Mouse (Mus musculus): Measurements from ENCODE around the gene Erp27. TPM values are rescaled to one million over a fixed set of nuclear protein-coding genes. Genes with fewer than 3 reads are reported as not detected.
"Not testable (repeated sequence)": the region's sequence is repeated elsewhere in the genome, so short reads cannot be mapped to it uniquely, and the experiment has no call there.

Erp27 gene
- total RNA-seq, 2 experiments from 2014 or later, result not detected

GRCm38 (mm10) chr6:136913384-136914126 is 8.4 kb downstream of the Erp27 start:
- intact Hi-C loops (cut with DNase I), result no loop called here

DNA sequence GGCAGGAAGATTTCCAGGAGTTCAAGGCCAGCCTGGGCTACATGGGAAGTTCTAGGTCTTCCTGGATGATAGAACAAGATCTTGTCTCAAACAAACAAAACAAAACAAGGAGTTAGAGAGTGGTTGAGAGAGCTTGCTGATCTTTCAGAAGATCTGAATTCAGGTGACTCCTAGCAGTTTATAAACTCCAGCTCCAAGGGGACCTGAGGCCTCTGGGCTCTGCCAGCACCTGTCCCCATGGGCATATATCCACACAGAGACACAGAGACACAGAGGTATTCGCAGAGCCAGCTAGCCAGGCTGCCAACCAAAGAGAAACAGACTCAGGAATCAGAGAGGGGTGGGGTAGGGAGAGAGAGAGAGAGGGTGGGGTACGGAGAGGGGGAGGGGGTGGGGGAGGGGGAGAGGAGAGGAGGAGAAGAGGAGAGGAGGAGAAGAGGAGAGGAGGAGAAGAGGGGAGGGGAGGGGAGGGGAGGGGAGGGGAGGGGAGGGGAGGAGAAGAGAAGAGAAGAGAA is 9.2 kb downstream of the Erp27 start:
- no peak for DNase-seq
- intact Hi-C loops (cut with DNase I), result no loop called here

More at GRCm38 (mm10) chr6:136913384-136914126, 8.4 kb downstream of the Erp27 start:
- peak in 1 of 2 experiments; percentile 6 for DNase-seq

DNA sequence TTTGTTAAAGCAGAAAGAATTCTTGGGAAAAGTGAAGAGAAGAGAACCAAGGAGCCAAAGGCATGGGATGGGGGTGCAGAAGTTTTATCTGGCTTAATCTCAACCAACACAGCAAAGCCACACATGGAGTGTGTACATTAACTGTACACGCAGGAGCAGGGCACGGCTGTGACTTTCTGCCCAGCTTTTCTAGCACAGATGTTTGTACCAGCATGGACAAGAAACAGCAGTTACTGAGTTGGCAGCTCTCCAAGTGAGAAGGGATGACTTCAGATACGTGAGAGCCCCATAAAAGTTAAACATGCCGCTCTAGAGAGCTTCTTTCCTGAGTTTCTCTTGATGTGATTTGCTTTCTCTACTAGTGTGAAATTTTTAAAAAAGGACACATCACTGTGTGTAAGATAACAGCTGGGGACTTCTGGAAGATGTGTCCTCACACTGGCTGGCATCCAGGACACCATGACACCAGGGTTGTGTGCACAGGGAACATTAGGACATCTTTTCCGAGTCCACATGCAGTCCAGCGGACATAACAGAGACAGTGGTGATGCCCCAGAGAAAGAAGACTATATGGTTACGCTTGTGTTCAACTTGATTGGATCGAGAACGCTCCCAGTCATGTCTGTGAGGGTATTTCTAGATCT is 11.6 kb downstream of the Erp27 start:
- DNase-seq, result no peak
- intact Hi-C loops (cut with DNase I), result no loop called here

- intact Hi-C loops (cut with DNase I), result no loop called here
- DNase-seq, result peak in 1 of 2 experiments; percentile 26
Measured at GRCm38 (mm10) chr6:136906937-136907293, 15.1 kb downstream of the Erp27 start.

DNA sequence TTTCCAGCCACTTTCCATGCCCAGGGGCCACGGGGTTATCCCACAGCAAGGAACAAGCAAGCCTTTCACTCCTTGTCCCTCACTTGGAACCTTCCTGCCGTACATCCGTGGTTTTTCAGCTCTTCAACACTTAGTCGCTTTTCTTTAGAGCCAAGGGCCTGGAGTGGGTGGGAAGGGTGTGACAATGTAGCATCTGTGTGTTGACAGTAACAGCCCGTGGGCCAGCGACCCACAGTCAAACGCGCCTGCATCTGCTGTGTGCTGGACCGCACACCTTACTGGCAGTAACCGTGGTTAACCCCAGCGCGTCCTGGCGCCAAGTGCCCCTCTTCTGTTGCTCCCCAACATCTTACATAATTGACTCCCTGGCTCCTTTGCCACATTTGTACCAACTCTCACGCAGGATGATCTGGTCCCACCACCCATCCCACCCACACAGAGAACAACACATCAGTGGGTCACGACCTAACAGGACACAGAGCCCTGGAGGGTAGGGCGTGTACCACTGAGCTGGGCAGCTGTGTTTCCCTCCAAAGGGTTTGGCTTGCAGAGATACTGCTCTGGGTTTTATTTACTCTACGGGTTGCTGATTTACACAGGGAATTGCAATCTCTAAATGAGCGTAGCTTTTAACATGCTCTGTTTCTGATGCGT is 15.6 kb downstream of the Erp27 start:
- intact Hi-C loops (cut with DNase I), result no loop called here
- peak in 1 of 2 experiments; percentile 8 for DNase-seq

GRCm38 (mm10) chr6:136903885-136904470 is 18.0 kb downstream of the Erp27 start:
- no peak for DNase-seq
- intact Hi-C loops (cut with DNase I), result no loop called here

GRCm38 (mm10) chr6:136902527-136902926 is 19.5 kb downstream of the Erp27 start:
- no peak for DNase-seq
- intact Hi-C loops (cut with DNase I), result no loop called here

DNA sequence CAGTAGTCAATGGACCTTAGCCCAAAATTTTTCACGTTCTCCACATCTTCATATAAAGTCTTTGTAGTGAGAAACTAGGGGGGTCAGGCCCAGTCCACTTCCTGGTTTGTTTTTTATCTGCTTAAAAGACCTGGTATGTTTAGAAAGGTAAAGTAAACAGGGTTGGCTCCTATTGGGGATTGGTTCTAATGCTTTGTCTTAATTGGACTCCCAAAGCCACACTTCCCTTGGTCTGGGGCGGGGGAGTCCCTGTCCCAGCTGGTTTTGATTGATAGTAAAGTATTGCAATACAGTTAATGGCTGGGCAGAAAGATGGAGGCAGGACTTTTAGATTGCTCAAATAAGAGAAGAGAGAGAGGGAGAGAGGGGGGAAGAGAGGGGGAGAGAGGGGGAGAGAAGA is 21.0 kb downstream of the Erp27 start:
- no peak for DNase-seq
- intact Hi-C loops (cut with DNase I), result no loop called here

DNA sequence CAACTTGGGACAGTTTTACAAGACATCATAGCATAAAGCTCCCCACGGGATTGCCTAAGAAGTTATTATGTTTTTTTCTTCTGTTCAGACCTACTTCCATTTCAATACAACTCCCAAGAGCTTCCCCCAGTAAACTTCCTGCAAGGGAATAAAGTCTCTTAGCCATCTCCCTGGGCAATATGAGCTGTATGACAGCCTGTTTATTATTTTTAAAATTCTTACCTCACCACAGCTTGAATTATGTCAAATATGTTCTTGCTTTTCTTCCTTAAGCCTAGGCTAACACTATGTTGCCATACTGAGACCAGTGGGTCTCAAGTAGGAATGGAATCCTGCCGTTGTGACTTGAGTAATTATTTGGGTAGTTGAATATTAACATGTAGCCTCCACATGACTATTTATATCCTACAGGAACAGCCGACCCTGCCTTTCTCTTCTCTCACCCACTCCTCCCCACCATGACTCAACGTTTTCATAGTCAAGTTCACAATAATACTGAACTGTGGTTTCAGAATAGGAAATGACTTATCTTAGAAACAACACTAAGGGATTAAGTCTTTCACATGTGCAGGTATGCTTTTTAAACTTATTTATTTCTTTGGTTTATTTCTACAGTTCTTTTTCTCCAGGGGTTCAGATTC is 21.5 kb downstream of the Erp27 start:
- intact Hi-C loops (cut with DNase I), result no loop called here
- no peak for DNase-seq

GRCm38 (mm10) chr6:136898954-136899353 is 23.0 kb downstream of the Erp27 start:
- intact Hi-C loops (cut with DNase I), result no loop called here
- no peak for DNase-seq

DNA sequence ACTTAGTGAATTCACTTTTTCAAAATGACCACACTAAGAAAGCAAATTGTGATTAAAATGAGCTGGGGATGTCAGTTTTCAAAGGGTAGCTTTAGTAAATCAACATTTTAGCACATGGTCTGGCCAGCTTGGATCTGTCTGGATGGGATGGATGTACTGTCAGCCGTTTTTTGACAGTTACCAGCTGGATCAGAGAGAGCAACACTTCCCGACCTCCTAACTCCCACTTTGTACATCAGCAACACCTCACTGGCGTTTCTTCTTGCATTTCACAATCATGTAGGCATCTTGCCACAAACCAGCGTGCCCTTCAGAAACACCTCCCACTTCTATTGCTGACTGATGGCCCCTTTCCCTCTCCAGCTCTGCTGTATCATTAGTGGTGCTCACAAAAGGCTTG is 23.8 kb downstream of the Erp27 start:
- no peak for DNase-seq
- intact Hi-C loops (cut with DNase I), result no loop called here

GRCm38 (mm10) chr6:136897789-136898188 is 24.2 kb downstream of the Erp27 start:
- intact Hi-C loops (cut with DNase I), result no loop called here
- DNase-seq, result peak in 1 of 2 experiments; percentile 32

GRCm38 (mm10) chr6:136894532-136895339 is 27.2 kb downstream of the Erp27 start:
- peak in 1 of 2 experiments; percentile 16 for DNase-seq
- intact Hi-C loops (cut with DNase I), result no loop called here

DNA sequence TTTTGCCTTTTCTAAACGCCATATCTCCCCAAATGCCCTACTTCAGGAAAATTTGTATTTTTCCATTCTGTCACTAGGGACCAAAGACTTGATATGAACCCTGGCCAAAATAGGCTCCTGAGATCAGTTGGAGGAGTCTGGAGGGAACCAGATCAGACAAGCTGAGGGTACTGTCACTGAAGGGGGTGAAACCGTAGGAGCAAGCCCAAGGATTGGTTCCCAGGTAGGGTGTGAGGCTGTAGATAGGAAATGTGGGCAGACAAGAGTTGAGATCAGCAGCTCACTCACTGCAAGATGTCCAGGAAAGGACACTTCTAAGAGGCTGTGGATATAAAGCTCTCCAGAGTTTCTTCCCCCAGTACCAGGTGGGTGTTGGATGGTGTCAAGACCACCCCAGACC is 30.0 kb downstream of the Erp27 start:
- intact Hi-C loops (cut with DNase I), result no loop called here
- DNase-seq, result no peak

DNA sequence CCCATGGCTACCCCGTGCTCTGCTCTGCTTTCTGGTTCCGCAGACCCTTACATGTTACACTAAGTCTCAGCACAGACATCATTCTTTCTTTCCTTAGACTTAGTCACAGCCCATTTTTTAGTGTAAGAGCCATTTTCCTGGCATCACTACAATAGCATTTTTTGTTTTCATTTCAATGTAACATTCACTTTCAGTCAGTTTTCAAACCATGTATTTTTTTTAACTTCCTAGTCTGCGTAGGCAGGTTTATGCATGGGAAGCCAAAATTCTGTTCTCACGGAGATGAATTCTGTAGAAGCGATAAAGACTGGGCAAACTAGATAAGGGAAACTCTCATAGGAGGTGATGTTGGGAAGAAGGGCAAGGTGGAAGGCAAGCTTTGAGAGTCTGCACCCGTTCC is 32.4 kb downstream of the Erp27 start:
- no peak for DNase-seq
- intact Hi-C loops (cut with DNase I), result no loop called here

DNA sequence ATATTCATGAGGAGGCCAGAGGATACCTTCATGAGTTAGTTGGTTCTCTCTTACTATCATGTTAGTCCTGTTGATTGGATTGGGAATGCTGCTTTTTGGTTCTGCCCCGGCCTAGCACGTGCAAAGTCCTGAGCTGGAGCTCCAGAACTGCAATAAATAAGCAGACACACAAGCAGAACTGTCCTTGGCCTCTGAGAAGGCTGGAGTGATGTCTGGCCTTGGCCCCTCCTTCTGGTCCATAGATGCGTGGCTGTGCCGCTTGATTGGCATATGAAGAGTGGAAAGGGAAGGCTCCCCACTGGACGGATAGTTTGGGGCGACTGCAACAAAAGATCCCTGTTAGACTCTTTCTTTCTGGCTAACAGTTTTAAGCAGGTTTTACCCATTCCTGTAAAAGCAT is 32.9 kb downstream of the Erp27 start:
- intact Hi-C loops (cut with DNase I), result no loop called here
- no peak for DNase-seq

GRCm38 (mm10) chr6:136887854-136888253 is 34.1 kb downstream of the Erp27 start:
- intact Hi-C loops (cut with DNase I), result no loop called here
- peak; percentile 25 to 32 for DNase-seq

- intact Hi-C loops (cut with DNase I); DNase-seq: not testable (repeated sequence)
Measured at GRCm38 (mm10) chr6:136884766-136885165, 37.2 kb downstream of the Erp27 start.

- intact Hi-C loops (cut with DNase I), result no loop called here
- no peak for DNase-seq
Measured at GRCm38 (mm10) chr6:136883961-136884360, 38.0 kb downstream of the Erp27 start.

DNA sequence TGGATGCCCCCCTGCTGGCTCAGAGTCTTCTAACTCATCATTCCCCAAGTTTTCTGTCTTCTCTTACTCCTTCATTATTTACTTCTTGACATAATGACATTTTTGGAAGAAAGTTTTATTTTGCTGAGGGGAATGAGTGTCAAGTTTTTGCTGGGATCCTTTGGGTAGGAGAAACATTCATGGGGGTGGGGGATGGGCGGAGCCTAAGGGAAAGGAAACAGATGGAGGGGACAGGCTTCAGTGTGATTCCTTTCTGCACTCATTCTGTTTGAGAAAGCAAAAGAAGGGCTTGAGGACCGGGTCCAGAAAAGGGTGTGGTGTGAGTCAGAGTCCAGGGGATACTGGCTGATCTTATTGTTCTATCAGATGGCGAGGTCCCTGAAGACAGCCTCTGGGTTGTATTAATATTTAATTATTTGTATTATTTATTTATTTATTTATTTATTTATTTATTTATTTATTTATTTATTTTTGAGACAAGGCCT is 38.5 kb downstream of the Erp27 start:
- no peak for DNase-seq
- intact Hi-C loops (cut with DNase I), result no loop called here

Data from gastrocnemius, postnatal 36 days (tissue).